Mouse (Mus musculus): ENCODE measurements around the gene Pnpla7.

DNA sequence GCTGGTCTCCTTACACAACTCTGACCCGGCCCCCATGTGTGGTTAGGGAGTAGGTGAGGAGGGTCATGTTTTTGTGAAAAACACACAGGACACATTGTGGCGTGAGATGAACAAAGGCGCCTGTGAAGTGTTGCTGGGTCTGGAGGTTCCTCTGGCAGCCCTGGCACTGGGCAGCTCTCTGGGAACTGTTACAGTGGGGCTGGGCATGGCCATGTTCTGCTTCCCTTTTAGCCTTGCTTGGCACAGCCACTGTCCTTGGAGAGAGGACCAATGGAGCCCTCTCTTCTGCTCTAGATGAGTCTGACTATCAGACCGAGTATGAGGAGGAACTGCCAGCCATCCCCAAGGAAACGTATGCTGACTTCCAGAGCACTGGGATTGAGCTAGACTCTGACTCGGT is 77.3 kb downstream of the Pnpla7 start:
- TF ChIP-seq CTCF (IDR thresholded peaks at IDR 0.05; ENCODE audit: low read depth, low read length) (no peak), POLR2AphosphoS5 (IDR thresholded peaks at IDR 0.05; ENCODE audit: insufficient replicate concordance, low read depth, low read length) (no peak)

All from G1E (cell line).